Mouse (Mus musculus): Measurements from ENCODE around the gene Wdr43.

DNA sequence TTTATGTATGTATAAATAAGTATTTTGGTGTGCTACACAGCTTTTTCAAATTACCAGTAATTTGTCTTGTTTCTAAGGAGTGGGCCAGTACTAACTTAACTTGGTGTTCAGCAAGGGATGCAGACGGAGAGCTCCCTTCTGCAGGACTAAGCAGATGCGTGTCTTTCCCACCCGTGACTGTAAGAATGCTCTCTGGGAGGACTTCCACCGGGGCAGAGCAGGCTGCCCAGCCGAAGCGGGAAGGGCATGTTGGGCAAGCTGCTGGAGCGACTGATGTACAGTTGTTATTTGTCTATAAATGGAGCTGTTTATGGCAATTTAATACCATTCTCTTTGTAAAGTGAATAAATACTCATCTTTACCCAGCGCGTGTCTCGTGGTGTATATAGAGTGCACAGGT, 43.0 kb downstream of the Wdr43 start:
- no peak for TF ChIP-seq CTCF (IDR thresholded peaks at IDR 0.05; ENCODE audit: extremely low read depth, insufficient read length, insufficient replicate concordance, low read depth, low read length)
- TF ChIP-seq POLR2A (IDR thresholded peaks at IDR 0.05; ENCODE audit: low read depth, low read length), result no peak
